Mouse (Mus musculus): ENCODE data around the gene Picalm.
A peak's percentile ranks its signal among the peaks of the same experiment; 100 is the strongest.

Picalm gene

DNA sequence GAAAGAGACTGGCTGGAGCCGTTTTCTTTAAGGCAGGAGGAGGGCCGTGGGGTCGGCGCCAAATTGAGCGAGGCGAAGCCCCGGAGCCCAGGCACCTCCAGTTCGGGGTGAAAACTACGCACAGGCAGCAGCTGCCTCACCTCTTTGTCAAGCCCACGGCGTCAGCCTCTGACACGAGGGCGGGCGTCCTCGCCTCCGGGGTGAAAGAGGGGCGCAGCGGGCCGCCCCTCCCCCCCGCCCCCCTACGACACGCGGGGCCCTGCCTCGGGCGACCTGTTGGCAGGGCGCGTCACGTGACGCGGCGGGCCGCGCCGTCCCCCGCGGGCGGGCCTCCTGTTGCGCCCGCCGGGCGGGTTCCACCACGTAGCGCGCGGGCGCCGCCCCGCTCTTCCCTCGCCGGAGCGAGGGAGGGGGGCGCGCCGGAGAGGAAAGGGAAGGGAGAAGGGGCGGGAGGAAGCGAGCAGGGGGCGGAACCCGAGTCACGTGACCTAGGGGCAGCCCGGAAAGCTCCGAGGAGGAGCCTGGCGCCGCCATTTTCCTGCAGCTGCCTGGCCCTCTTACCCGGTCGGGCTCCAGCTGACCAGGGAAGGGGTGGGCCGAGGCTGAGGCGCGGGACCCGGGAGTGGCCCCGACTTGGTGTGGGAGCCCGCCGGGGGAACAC lies at the start of gene Picalm:
Gene Picalm (plus strand): TSS at position 482 of the 661 bp plus-strand sequence.
- peak; percentile 98 for DNase-seq (ENCODE audit: low read depth, low spot score)

DNA sequence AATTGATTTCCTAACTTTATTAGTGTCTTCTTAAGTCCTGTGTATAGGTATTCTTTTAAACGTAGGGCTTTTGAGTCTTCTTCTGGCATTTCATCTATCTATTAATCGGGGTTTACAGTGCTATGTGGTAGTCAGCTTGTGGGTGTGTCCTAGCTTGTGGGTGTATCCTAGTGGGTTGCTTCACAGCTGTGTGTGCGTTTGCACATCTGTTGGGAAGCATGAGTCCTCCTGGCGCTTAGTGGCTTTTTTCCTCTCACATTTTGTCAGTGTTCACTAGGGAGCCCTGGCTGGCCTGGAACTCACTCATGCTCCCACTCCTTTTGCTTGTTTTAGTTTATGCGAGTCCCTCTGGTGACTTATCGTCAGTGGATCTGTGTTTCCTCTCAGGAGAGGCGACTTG lies 46.2 kb upstream of the Picalm start:
- no peak for DNase-seq (ENCODE audit: low read depth, low spot score)

GRCm38 (mm10) chr7:90084531-90084930 lies 45.5 kb upstream of the Picalm start:
- no peak for DNase-seq (ENCODE audit: low read depth, low spot score)

DNA sequence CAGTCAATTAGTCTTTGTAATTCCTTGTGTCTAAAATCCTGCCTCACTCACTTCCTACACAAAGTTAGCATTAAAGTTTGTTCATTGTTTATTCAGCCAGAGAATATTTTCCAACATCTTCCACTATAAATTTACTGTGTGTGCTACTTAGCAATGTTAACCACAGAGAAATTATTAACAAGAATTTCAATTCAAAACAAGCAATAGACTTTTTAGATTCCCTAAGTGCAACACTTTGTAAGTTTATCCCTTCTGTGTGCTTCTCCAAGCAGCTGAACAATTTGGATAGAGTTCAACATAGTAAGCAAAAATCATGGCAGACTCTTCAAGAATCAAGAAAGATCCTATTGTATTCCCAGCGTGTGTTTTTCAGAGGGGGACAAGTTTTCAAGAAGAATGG lies 44.3 kb upstream of the Picalm start:
- peak; percentile 17 for DNase-seq (ENCODE audit: low read depth, low spot score)

- DNase-seq (ENCODE audit: low read depth, low spot score) = no peak
These were observed 43.2 kb upstream of the Picalm start for GRCm38 (mm10) chr7:90086821-90087220.

DNA sequence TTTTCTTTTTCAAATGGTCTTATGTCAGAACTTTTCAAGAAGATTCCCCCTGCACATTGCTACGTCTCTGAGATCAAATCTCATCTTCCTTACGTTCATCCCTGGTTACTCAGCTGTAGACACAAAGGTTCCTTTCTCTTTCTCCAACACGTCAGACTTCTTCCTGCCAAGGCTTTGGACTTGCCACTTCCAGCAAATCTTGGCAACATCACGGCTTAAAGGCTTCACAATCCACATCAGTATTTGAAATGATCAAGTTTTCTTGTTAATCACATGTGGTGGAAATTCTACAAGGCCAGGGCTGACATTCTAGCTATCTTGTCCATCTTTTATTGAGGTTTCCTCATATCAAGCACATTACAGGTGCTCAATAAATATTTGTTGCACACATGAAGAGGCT lies 39.0 kb upstream of the Picalm start:
- no peak for DNase-seq (ENCODE audit: low read depth, low spot score)

- DNase-seq (ENCODE audit: low read depth, low spot score) = no peak
These were observed 38.3 kb upstream of the Picalm start for GRCm38 (mm10) chr7:90091756-90092155.

- DNase-seq (ENCODE audit: low read depth, low spot score) = no peak
These were observed 37.3 kb upstream of the Picalm start for GRCm38 (mm10) chr7:90092452-90093450.

DNA sequence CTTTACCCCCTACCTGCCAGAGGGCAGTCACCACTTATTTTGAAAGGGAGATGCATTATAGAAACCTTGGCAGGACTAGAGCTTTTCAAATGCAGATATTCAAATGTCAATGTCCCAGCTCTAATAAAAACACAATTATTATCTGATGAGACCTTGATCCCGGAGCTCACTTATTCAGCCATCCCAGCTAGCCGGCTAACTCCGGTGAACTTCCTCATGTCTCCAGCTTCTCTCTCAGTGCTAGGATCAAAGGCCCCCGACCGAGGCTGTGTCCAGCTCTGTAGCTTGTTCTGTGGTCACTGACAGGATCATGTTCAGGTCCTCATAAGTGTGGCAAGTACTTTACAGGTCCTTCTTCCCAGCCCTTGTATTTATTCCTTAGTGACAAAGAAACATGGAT lies 34.9 kb upstream of the Picalm start:
- no peak for DNase-seq (ENCODE audit: low read depth, low spot score)

- no peak for DNase-seq (ENCODE audit: low read depth, low spot score)
These were observed 34.1 kb upstream of the Picalm start for GRCm38 (mm10) chr7:90095766-90096372.

- no peak for DNase-seq (ENCODE audit: low read depth, low spot score)
These were observed 33.4 kb upstream of the Picalm start for GRCm38 (mm10) chr7:90096609-90097008.

- DNase-seq (ENCODE audit: low read depth, low spot score) = no peak
These were observed 31.8 kb upstream of the Picalm start for GRCm38 (mm10) chr7:90098253-90098652.

- no peak for DNase-seq (ENCODE audit: low read depth, low spot score)
These were observed 30.8 kb upstream of the Picalm start for GRCm38 (mm10) chr7:90099248-90099647.

DNA sequence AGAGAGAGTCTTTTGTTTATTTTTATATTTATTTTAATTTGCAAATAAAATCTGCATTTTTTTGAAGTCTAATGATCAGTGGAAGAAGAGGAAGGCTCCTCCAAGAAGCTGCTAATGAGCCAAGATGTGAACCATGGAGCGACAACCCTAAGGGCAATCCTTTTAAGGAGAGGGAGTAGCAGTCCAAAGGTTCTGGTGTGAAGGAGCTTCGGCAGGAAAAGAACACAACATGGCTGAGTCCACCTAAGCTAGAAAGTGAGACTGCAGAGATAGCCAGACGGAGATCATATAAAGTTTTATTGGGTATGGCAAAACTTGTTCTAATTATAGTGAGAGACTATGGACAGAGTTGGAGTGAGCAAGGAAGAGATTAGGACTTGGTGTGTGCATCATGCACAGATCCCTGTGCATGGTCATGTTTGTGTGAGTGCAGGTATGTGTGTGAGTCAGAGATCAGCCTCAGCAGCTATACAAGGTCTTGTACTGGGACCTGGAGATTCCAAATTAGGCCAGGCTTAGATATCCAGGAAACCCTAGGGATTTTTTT lies 29.3 kb upstream of the Picalm start:
- DNase-seq (ENCODE audit: low read depth, low spot score) = no peak

DNA sequence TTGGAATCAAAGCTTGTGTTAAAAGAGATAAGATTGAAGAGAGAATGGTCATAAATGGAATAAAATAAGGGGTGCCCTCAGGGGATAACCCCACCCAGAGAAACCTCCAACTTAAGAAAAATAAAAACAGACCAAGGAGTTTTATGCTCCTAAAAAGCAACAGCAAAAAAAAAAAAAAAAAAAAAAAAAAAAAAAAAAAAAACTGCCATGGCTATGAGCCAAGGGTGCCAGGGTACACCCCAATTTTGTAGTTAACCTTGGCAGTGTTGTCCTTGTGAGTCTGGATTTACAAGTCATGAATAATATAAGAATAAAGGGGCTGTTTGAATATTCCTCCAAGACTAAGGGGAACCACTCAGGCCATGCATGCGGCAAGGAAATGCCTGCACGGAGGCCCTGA lies 13.9 kb upstream of the Picalm start:
- DNase-seq (ENCODE audit: low read depth, low spot score) = no peak

DNA sequence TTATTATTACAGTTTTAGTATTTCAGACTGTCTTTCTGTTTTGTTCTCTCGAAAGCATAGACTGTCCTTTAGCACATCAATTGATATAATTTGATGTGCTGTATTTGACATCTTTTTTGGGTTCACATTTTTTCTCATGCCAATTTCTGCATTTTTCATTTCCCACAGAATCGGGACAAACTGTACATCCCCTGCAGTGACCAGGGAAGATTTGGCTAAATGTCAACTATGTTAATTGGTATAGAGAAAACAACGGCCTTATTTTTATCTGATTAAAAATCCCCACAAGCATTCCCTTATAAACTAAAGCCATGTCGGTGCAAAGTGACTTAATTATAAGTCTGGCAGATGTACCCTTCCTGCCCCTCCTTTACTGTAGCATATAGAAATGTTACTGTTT lies 9.9 kb upstream of the Picalm start:
- peak; percentile 61 for DNase-seq (ENCODE audit: low read depth, low spot score)

- DNase-seq (ENCODE audit: low read depth, low spot score) = no peak
These were observed 5.0 kb upstream of the Picalm start for GRCm38 (mm10) chr7:90124991-90125390.

DNA sequence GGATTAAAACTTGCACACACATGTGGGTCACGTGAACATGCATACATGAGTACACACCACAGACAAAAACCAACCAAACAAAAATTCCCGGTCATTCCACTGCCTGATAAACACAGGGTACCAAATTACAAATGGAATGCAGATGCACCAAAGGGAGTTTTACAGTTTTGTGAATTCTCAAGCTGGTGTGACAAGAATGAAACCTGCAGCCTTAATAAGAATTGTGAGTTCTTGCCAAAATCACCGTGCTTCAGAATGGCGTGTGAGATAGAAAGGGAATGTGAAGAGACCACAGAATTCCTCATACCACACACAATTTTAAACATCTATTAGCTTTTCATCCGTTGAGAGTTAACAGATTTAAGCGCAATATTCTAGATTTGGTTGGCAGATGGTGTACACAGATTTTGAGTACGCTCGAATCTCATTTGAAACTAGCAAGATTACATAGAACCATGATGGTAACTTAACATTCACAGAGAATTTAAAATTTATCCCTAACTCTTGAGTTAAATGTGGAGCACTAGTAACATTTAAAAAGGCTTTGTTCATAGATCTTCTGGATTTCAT lies 1.3 kb upstream of the Picalm start:
- peak; percentile 41 for DNase-seq (ENCODE audit: low read depth, low spot score)

DNA sequence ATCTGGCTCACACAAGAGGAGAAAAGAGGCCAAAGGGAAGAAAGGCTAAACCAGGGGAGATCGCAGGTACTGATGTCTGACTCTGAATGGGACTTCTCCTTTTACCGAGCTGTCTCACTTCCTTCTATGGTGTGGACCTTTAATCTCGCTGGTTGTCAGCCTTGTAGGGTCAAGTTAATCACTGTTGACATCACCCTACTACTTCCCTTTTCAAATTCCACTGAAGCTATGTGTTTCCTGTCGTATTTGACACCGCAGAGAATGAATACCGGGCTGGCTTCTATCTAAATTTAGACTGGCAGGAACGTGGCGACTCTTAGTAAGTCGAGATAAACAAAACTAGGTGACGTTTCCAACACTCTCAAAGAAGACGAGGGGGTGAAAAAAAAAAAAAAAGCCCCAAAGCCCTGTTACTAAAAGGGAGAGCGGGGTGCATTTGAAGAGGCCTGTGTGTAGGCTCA lies 712 bp upstream of the Picalm start:
- DNase-seq (ENCODE audit: low read depth, low spot score) = peak; percentile 77

- DNase-seq (ENCODE audit: low read depth, low spot score) = peak; percentile 30
These were observed 725 bp downstream of the Picalm start for GRCm38 (mm10) chr7:90130501-90131375.

- no peak for DNase-seq (ENCODE audit: low read depth, low spot score)
These were observed 1.3 kb downstream of the Picalm start for GRCm38 (mm10) chr7:90131376-90131651.
